Mouse (Mus musculus): ENCODE results near the gene Pttg1.

GRCm38 (mm10) chr11:43387004-43387880, 38.8 kb downstream of the Pttg1 start:
- no peak for TF ChIP-seq POLR2A (IDR thresholded peaks at IDR 0.05; ENCODE audit: insufficient read depth, low read depth, low read length)
- no peak for TF ChIP-seq EP300 (IDR thresholded peaks at IDR 0.05; ENCODE audit: insufficient read depth, low read depth, low read length)
- TF ChIP-seq CTCF (IDR thresholded peaks at IDR 0.05) = no peak

All from heart, adult 2 months (tissue).